Mouse (Mus musculus): ENCODE results near the gene Hras.

GRCm38 (mm10) chr7:141205504-141205903 lies 11.7 kb upstream of the Hras start:
- no peak for TF ChIP-seq POLR2A (IDR thresholded peaks at IDR 0.05; ENCODE audit: control insufficient read depth, extremely low read depth, insufficient read depth, low read length, poor library complexity)
- TF ChIP-seq CTCF (IDR thresholded peaks at IDR 0.05; ENCODE audit: borderline replicate concordance, control insufficient read depth, extremely low read depth, insufficient read depth, low read length, poor library complexity), result no peak
